Mouse (Mus musculus) CH12.LX (cell line): ENCODE data around the gene 1700125H20Rik. TPM values are rescaled to one million over a fixed set of nuclear protein-coding genes. Genes with fewer than 3 reads are reported as not detected.
A peak's percentile ranks its signal among the peaks of the same experiment; 100 is the strongest.
"Not testable (repeated sequence)": the region's sequence is repeated elsewhere in the genome, so short reads cannot be mapped to it uniquely, and the experiment has no call there.

Experiments used
- DNase-seq: peaks from one replicate; pipeline ENCODE4 v3.0.0-alpha.2; 2013; ENCODE audit errors: extremely low read depth
- H3K27ac ChIP-seq: 2 replicates; pipeline ENCODE4 v1.5.1; 2012; ENCODE audit warnings: low read depth, mild to moderate bottlenecking, control low read depth, moderate library complexity; ENCODE audit not compliant: insufficient read depth
- H3K27me3 ChIP-seq: replicated peaks from 2 replicates; pipeline ENCODE3; 2012; ENCODE audit warnings: inconsistent platforms
- H3K36me3 ChIP-seq, 2 experiments: replicated peaks in 1 of 2; 2 replicates each; pipeline versions ENCODE3 to v1.6.1; 2012; ENCODE audit warnings: inconsistent platforms in 1 of 2, low read length in 1 of 2, mild to moderate bottlenecking in 1 of 2, mixed read lengths in 1 of 2, moderate library complexity in 1 of 2; ENCODE audit not compliant: control insufficient read depth in 1 of 2, insufficient read depth in 1 of 2
- H3K4me1 ChIP-seq, 2 experiments: 2 replicates each; pipeline ENCODE4 v1.6.1; 2012; ENCODE audit warnings: inconsistent platforms in 1 of 2, moderate library complexity in 1 of 2; ENCODE audit not compliant: insufficient read depth in 2 of 2, control insufficient read depth in 1 of 2
- H3K4me2 ChIP-seq: 2 replicates; pipeline ENCODE4 v1.6.1; 2012; ENCODE audit warnings: low read depth, mild to moderate bottlenecking, control low read depth; ENCODE audit not compliant: poor library complexity, insufficient read depth, severe bottlenecking
- H3K4me3 ChIP-seq, 3 experiments: fragments of 150-350 bp in 1 of 3; sonication (generic) in 1 of 3; replicated peaks in 1 of 3; 2 replicates each; pipeline versions ENCODE3 to v1.5.1; 2011 to 2012; ENCODE audit warnings: low read depth in 2 of 3, low read length in 2 of 3, mild to moderate bottlenecking in 2 of 3, moderate library complexity in 2 of 3, control low read depth in 1 of 3, improper control_type of control experiment in 1 of 3, inconsistent platforms in 1 of 3, mixed read lengths in 1 of 3; ENCODE audit not compliant: poor library complexity in 1 of 3
- H3K79me2 ChIP-seq: replicated peaks from 2 replicates; pipeline ENCODE4 v1.6.1; 2012; ENCODE audit warnings: mild to moderate bottlenecking, moderate library complexity; ENCODE audit not compliant: control insufficient read depth, poor library complexity, insufficient read depth, severe bottlenecking; ENCODE audit errors: extremely low read depth
- H3K9ac ChIP-seq: 2 replicates; pipeline ENCODE4 v1.6.1; 2012; ENCODE audit warnings: low read depth, mild to moderate bottlenecking, control low read depth, moderate library complexity; ENCODE audit not compliant: insufficient read depth
- H3K9me3 ChIP-seq: replicated peaks from 2 replicates; pipeline ENCODE3; 2012; ENCODE audit warnings: low read length, inconsistent platforms, mixed read lengths
- CHD1 ChIP-seq: IDR thresholded peaks from 2 replicates; pipeline ENCODE4 v1.6.1; 2012; ENCODE audit warnings: low read depth, low read length, improper control_type of control experiment, inconsistent platforms
- CTCF ChIP-seq, 2 experiments: IDR thresholded peaks in 1 of 2; conservative IDR thresholded peaks in 1 of 2; 2 replicates each; pipeline ENCODE4 v1.5.1; 2011 to 2012; ENCODE audit warnings: low read depth in 2 of 2, low read length in 2 of 2, improper control_type of control experiment in 1 of 2, inconsistent platforms in 1 of 2, mild to moderate bottlenecking in 1 of 2, moderate library complexity in 1 of 2
- E2F4 ChIP-seq: IDR thresholded peaks from 2 replicates; pipeline ENCODE4 v1.6.1; 2011; ENCODE audit warnings: low read depth, low read length, improper control_type of control experiment; ENCODE audit not compliant: insufficient replicate concordance
- ELF1 ChIP-seq: IDR thresholded peaks from 2 replicates; pipeline ENCODE4 v1.6.1; 2014; ENCODE audit warnings: low read depth, mild to moderate bottlenecking, inconsistent platforms, low read length, improper control_type of control experiment
- EP300 ChIP-seq: IDR thresholded peaks from 2 replicates; pipeline ENCODE4 v1.6.1; 2011; ENCODE audit warnings: low read length, improper control_type of control experiment
- HCFC1 ChIP-seq: IDR thresholded peaks from 2 replicates; pipeline ENCODE4 v1.6.1; 2012; ENCODE audit warnings: low read depth, mild to moderate bottlenecking, inconsistent platforms, low read length, improper control_type of control experiment
- IRF4 ChIP-seq: IDR thresholded peaks from 2 replicates; pipeline ENCODE4 v1.6.1; 2014; ENCODE audit warnings: low read depth, mild to moderate bottlenecking, inconsistent platforms, low read length, improper control_type of control experiment
- JUN ChIP-seq: IDR thresholded peaks from 2 replicates; pipeline ENCODE4 v1.6.1; 2011; ENCODE audit warnings: low read depth, mild to moderate bottlenecking, low read length, improper control_type of control experiment, moderate library complexity; ENCODE audit not compliant: insufficient read depth
- MAFK ChIP-seq: IDR thresholded peaks from 2 replicates; pipeline ENCODE4 v1.6.1; 2011; ENCODE audit warnings: low read length, improper control_type of control experiment; ENCODE audit not compliant: insufficient replicate concordance
- MAX ChIP-seq: IDR thresholded peaks from 2 replicates; pipeline ENCODE4 v1.6.1; 2011; ENCODE audit warnings: low read length, improper control_type of control experiment
- MAZ ChIP-seq: IDR thresholded peaks from 2 replicates; pipeline ENCODE4 v1.6.1; 2012; ENCODE audit warnings: low read depth, mild to moderate bottlenecking, inconsistent platforms, low read length, improper control_type of control experiment, moderate library complexity
- MEF2A ChIP-seq: IDR thresholded peaks from 2 replicates; pipeline ENCODE4 v1.6.1; 2014; ENCODE audit warnings: low read depth, mild to moderate bottlenecking, inconsistent platforms, low read length, improper control_type of control experiment, borderline replicate concordance
- MXI1 ChIP-seq: IDR thresholded peaks from 2 replicates; pipeline ENCODE4 v1.6.1; 2011; ENCODE audit warnings: mild to moderate bottlenecking, low read depth, low read length, improper control_type of control experiment
- MYC ChIP-seq: IDR thresholded peaks from 2 replicates; pipeline ENCODE4 v1.6.1; 2011; ENCODE audit warnings: low read depth, mild to moderate bottlenecking, improper control_type of control experiment, low read length
- NRF1 ChIP-seq: IDR thresholded peaks from 2 replicates; pipeline ENCODE4 v1.6.1; 2014; ENCODE audit warnings: low read depth, mild to moderate bottlenecking, inconsistent platforms, low read length, improper control_type of control experiment, moderate library complexity
- POLR2AphosphoS2 ChIP-seq: IDR thresholded peaks from 2 replicates; pipeline ENCODE4 v1.6.1; 2011; ENCODE audit warnings: low read depth, low read length, improper control_type of control experiment
- SIN3A ChIP-seq: IDR thresholded peaks from 2 replicates; pipeline ENCODE4 v1.6.1; 2012; ENCODE audit warnings: low read length, improper control_type of control experiment, inconsistent platforms
- SMC3 ChIP-seq: IDR thresholded peaks from 2 replicates; pipeline ENCODE4 v1.6.1; 2011; ENCODE audit warnings: low read depth, low read length, improper control_type of control experiment
- TBP ChIP-seq: conservative IDR thresholded peaks from 2 replicates; pipeline ENCODE4 v1.6.1; 2011; ENCODE audit warnings: low read depth, low read length, improper control_type of control experiment
- USF1 ChIP-seq: IDR thresholded peaks from 2 replicates; pipeline ENCODE4 v1.6.1; 2014; ENCODE audit warnings: low read depth, mild to moderate bottlenecking, inconsistent platforms, low read length, improper control_type of control experiment
- USF2 ChIP-seq: conservative IDR thresholded peaks from 2 replicates; pipeline ENCODE4 v1.6.1; 2011; ENCODE audit warnings: low read depth, low read length, improper control_type of control experiment
- ZC3H11A ChIP-seq: IDR thresholded peaks from 2 replicates; pipeline ENCODE4 v1.6.1; 2012; ENCODE audit warnings: low read depth, mild to moderate bottlenecking, inconsistent platforms, low read length, improper control_type of control experiment
- ZKSCAN1 ChIP-seq: IDR thresholded peaks from 2 replicates; pipeline ENCODE4 v1.6.1; 2012; ENCODE audit warnings: low read depth, inconsistent platforms, low read length, improper control_type of control experiment, borderline replicate concordance
- ZMIZ1 ChIP-seq: IDR thresholded peaks from 2 replicates; pipeline ENCODE4 v1.6.1; 2012; ENCODE audit warnings: low read depth, mild to moderate bottlenecking, inconsistent platforms, low read length, improper control_type of control experiment
- ZNF384 ChIP-seq: IDR thresholded peaks from 2 replicates; pipeline ENCODE4 v1.6.1; 2012; ENCODE audit warnings: low read depth, low read length, improper control_type of control experiment, inconsistent platforms
- dilution Hi-C: fragments of 300-500 bp; cut with MboI; formaldehyde crosslinking; loops from 2 replicates; pipeline ENCODE4 v1.14.3; 2020; ENCODE audit warnings: low sequenced_read_pairs; ENCODE audit not compliant: extremely low pct_unique_long_range_greater_than_20kb, extremely low pct_ligation_motif_present
- in situ Hi-C: fragments of 300-500 bp; cut with MboI; formaldehyde crosslinking; loops from 3 replicates; pipeline ENCODE4 v1.14.3; 2019; ENCODE audit warnings: low sequenced_read_pairs, low pct_ligation_motif_present, low pct_unique_long_range_greater_than_20kb, mixed read lengths
- polyA plus RNA-seq: library from polyadenylated mRNA; unstranded; fragments of >175 nt; gene quantifications from 2 replicates; pipeline ENCODE4 v1.2.1, GENCODE M21; 2012; ENCODE audit warnings: low read depth; ENCODE audit not compliant: insufficient read length
- total RNA-seq, 2 experiments: library from RNA; depleted of rRNA; stranded (reverse); fragments of 300-350 nt in 1 of 2; fragments of >200 nt in 1 of 2; gene quantifications; 2 replicates each; pipeline ENCODE4 v1.2.3; 2012 to 2014

The 1700125H20Rik gene
- total and polyA plus RNA-seq, 3 experiments = 0.17 TPM; not detected in 2

GRCm38 (mm10) chr11:85163014-85163413, 7.2 kb upstream of the 1700125H20Rik start:
- H3K79me2 ChIP-seq, in situ Hi-C loops, dilution Hi-C loops, H3K9ac ChIP-seq, H3K9me3 ChIP-seq, H3K27me3 ChIP-seq, H3K4me2 ChIP-seq, H3K36me3 ChIP-seq, DNase-seq, H3K4me1 ChIP-seq, H3K27ac ChIP-seq, H3K4me3 ChIP-seq: not testable (repeated sequence)
- TF ChIP-seq ZNF384 (peak; percentile 75), CTCF (conservative IDR thresholded peaks at IDR 0.05 in 1 of 2, IDR thresholded peaks at IDR 0.05 in 1 of 2; ENCODE audit: low read depth in 2 of 2, low read length in 2 of 2) (peak in 1 of 2 experiments; percentile 8; a peak in 1 of 4 replicates)

- H3K36me3 ChIP-seq = no peaks in the 10 kb centered on the region
- H3K4me1 ChIP-seq = peaks cover 0 to 11% of the 10 kb centered on the region in 2 experiments; a peak in 2 of 4 replicates
- H3K27ac ChIP-seq = no peak overlapping the region
- no peak overlapping the region for H3K4me3 ChIP-seq
- no peak overlapping the region for H3K9ac ChIP-seq
- dilution Hi-C loops = no loop called here
- no peaks in the 10 kb centered on the region for H3K79me2 ChIP-seq
- TF ChIP-seq USF2 = no peak
- TF ChIP-seq MAX = no peak
- no peak for TF ChIP-seq E2F4
- TF ChIP-seq ZMIZ1 = no peak
- peak; percentile 29; the same call in 1 of the 2 replicates for TF ChIP-seq IRF4
- no peak for TF ChIP-seq MXI1
- TF ChIP-seq MAZ = no peak
- no peak for TF ChIP-seq ZKSCAN1
- TF ChIP-seq EP300 = peak; percentile 54
- TF ChIP-seq ZC3H11A = no peak
- no peak for TF ChIP-seq MAFK
- TF ChIP-seq, all 38 proteins: peak for 2
- Histone ChIP-seq H3K27me3 (peaks cover 2% of the 10 kb centered on the region), H3K9me3 (no peaks in the 10 kb centered on the region), H3K4me2 (no peak overlapping the region)
- in situ Hi-C loops = no loop called here
- no peak for DNase-seq
Observed at GRCm38 (mm10) chr11:85164371-85164770, 5.8 kb upstream of the 1700125H20Rik start.

- H3K9me3 ChIP-seq = no peaks in the 10 kb centered on the region
- DNase-seq = no peak
- H3K4me3 ChIP-seq = no peak overlapping the region
- TF ChIP-seq SMC3 (no peak), CHD1 (no peak), E2F4 (no peak), USF2 (no peak), MAX (no peak), POLR2AphosphoS2 (no peak), MEF2A (no peak), MXI1 (no peak), MAZ (no peak), TBP (no peak), ELF1 (no peak), NRF1 (no peak), MAFK (no peak), HCFC1 (no peak), SIN3A (no peak), USF1 (no peak), MYC (no peak), ZKSCAN1 (no peak), JUN (no peak), EP300 (no peak)
- no peaks in the 10 kb centered on the region for H3K79me2 ChIP-seq
- no peaks in the 10 kb centered on the region for H3K36me3 ChIP-seq
- peaks cover 2% of the 10 kb centered on the region for H3K27me3 ChIP-seq
- peaks cover 2 to 35% of the 10 kb centered on the region in 2 experiments; a peak in 3 of 4 replicates for H3K4me1 ChIP-seq
- dilution Hi-C loops (no loop called here), in situ Hi-C loops (no loop called here)
- no peak overlapping the region for H3K9ac ChIP-seq
- no peak overlapping the region for H3K27ac ChIP-seq
- H3K4me2 ChIP-seq = no peak overlapping the region
Observed at GRCm38 (mm10) chr11:85167503-85167902, 2.7 kb upstream of the 1700125H20Rik start.
